Mouse (Mus musculus) neural tube, embryonic 13.5 days (tissue): Measurements from ENCODE around the gene Plekhg3. TPM values are rescaled to one million over a fixed set of nuclear protein-coding genes. Genes with fewer than 3 reads are reported as not detected.

Experiments used
- ATAC-seq: fragments of 200-750 bp; cut with Nextera tagmentation; 2 replicates; pipeline ENCODE4 v1.8.0; 2017; ENCODE audit warnings: low read depth, mild to moderate bottlenecking, moderate TSS enrichment, moderate library complexity
- H3K27ac ChIP-seq: fragments of 300-500 bp; sonication (generic); replicated peaks from 2 replicates; pipeline ENCODE4 v1.5.1; 2015; ENCODE audit warnings: moderate library complexity, mild to moderate bottlenecking, inconsistent platforms
- H3K27me3 ChIP-seq: fragments of 300-500 bp; sonication (generic); 2 replicates; pipeline ENCODE4 v1.6.1; 2015; ENCODE audit warnings: mild to moderate bottlenecking, inconsistent platforms
- H3K36me3 ChIP-seq: fragments of 300-500 bp; sonication (generic); 2 replicates; pipeline ENCODE4 v1.6.1; 2015; ENCODE audit warnings: mild to moderate bottlenecking, inconsistent platforms
- H3K4me1 ChIP-seq: fragments of 300-500 bp; sonication (generic); replicated peaks from 2 replicates; pipeline ENCODE4 v1.6.1; 2015; ENCODE audit warnings: inconsistent platforms
- H3K4me2 ChIP-seq: fragments of 300-500 bp; sonication (generic); 2 replicates; pipeline ENCODE4 v1.6.1; 2015; ENCODE audit warnings: inconsistent platforms, mild to moderate bottlenecking, moderate library complexity
- H3K4me3 ChIP-seq: fragments of 300-500 bp; sonication (generic); 2 replicates; pipeline ENCODE4 v1.5.1; 2015; ENCODE audit warnings: mild to moderate bottlenecking, inconsistent platforms
- H3K9ac ChIP-seq: fragments of 300-500 bp; sonication (generic); 2 replicates; pipeline ENCODE4 v1.6.1; 2015; ENCODE audit warnings: moderate library complexity, mild to moderate bottlenecking, inconsistent platforms
- H3K9me3 ChIP-seq: fragments of 300-500 bp; sonication (generic); 2 replicates; pipeline ENCODE4 v1.6.1; 2016; ENCODE audit warnings: inconsistent platforms
- WGBS: fragments of 180-500 bp; shearing (Covaris S2); methylation state at CpG from one replicate; pipeline ENCODE4 v1.1.7; 2015; 5-methylcytosine and 5-hydroxymethylcytosine counted together
- polyA plus RNA-seq: library from polyadenylated mRNA; unstranded; fragments of >200 nt; fragmentation: Nextera tagmentation; extraction: Ambion mirVana; gene quantifications from 2 replicates; pipeline ENCODE4 v1.2.1, GENCODE M21; 2015

Gene Plekhg3
- polyA plus RNA-seq, 1 experiment from 2014 or later: 1.7 TPM

DNA sequence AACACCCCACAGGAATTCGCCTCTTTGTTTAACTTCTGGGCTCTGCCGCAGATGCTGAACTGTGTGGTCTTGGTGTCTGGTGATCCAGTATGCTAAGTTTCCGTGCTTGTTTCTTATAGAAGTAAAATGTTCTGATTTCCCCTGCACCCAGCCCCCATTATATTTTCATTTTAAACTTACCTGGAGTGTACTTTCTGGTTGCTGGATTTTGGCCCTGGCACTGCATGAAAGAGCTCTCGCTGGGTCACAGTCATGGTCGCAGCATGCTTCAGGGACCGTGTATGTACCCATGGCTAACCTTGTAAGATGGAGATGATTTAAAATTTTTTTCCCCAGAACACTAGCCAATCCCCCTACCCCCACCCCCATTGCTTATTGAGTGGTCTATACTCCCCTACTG, 11.2 kb downstream of the Plekhg3 start:
- Histone ChIP-seq H3K27ac (no peak overlapping the region), H3K27me3 (peaks cover 18% of the 10 kb centered on the region), H3K4me2 (no peak overlapping the region), H3K9ac (no peak overlapping the region), H3K4me1 (peaks cover 13% of the 10 kb centered on the region), H3K4me3 (no peak overlapping the region), H3K9me3 (no peaks in the 10 kb centered on the region), H3K36me3 (no peaks in the 10 kb centered on the region)
- WGBS: 79% methylated on average over 6 of the region's 6 CpGs
- no peak for ATAC-seq

GRCm38 (mm10) chr12:76545786-76546370, 15.2 kb downstream of the Plekhg3 start:
- peak overlapping the region; percentile 50 for H3K4me2 ChIP-seq
- H3K9me3 ChIP-seq: no peaks in the 10 kb centered on the region
- no peak overlapping the region for H3K4me3 ChIP-seq
- H3K27me3 ChIP-seq: peaks cover 38% of the 10 kb centered on the region
- H3K36me3 ChIP-seq: no peaks in the 10 kb centered on the region
- no peak for ATAC-seq
- H3K9ac ChIP-seq: no peak overlapping the region
- no peak overlapping the region for H3K27ac ChIP-seq
- 47% methylated on average over 15 of the region's 15 CpGs for WGBS
- peaks cover 28% of the 10 kb centered on the region for H3K4me1 ChIP-seq

DNA sequence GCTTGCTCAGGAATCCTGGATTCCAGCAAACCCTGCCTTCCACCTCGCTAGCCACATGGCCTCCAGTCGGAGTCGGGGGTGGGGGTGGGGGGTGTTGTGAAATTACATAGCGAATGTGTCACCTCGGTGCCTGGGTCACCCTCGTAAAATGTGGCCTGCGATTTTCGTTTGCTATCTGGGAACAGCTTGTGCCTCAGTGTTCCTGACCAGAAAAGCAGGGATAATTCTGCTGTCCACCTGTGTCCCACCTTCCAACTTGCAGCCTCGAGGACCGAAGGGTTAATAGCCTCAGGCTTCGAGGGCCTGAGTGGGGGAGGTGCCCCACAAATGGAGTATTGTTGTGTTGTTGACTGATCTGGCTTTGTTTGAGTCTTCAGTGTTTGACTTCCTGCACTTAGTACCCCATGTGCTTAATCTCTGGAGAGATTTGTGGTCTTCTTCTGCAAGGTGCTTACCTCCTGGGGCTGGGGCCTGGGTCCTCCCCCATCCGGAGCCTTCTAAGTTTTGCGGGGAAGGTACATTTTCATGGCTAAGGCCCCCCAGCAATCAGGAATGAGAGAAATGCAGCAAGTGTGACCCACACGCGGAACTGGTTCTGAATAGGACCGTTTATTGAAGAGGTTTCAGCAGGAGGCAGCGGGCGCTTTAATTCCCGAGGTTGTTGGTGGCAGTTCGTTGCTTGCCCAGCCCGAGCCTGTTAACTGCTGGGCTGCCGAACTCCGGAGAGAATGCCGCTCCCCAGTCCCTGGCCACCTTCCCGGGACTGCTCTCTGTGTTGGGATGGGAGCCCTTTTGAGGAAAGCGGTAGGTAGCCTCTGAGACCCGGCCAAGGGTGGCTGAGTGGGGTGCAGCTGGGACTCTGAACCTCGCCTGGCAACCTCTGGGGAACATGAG, 15.9 kb downstream of the Plekhg3 start:
- Histone ChIP-seq H3K27ac (no peak overlapping the region), H3K9ac (peak overlapping the region; percentile 46; the same call in 1 of the 2 replicates), H3K4me1 (peaks cover 28% of the 10 kb centered on the region), H3K4me2 (peak overlapping the region; percentile 50), H3K27me3 (peaks cover 38% of the 10 kb centered on the region), H3K4me3 (peak overlapping the region; percentile 26), H3K9me3 (no peaks in the 10 kb centered on the region), H3K36me3 (no peaks in the 10 kb centered on the region)
- 6% methylated on average over 28 of the region's 28 CpGs for WGBS
- ATAC-seq: peak; percentile 38; the same call in 1 of the 2 replicates

DNA sequence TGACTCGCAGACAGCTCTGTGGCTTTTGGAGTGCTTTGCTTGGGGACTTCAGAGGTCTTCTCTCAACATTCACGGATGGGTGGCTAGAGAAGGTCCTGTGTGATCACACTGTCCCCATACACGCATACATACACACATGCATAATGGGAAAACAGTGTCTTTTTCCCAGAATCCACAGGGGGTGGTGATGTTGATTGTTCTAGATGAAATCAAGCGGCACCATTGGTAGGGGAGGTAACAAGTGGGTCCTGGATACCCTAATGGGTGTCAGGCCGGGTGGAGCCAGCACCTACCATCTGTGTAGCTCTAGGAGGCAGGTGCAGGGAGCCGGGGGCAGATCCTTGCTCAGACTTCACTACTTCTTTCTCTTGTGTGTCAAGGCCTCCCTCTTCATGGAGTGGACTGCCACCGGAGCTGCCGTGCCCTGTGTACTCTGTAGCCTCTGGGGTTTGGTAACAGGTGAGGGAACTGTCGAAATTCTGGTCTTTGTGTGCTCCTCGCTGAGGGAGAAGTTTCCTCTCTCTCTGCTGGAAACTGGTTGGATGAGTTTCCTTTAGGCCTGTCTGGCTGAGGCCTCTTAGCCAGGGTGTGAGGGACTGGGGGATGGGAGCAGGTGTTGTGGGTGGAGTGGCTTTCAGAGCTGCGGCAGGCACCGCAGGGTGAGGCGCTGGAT, 16.9 kb downstream of the Plekhg3 start:
- no peak overlapping the region for H3K27ac ChIP-seq
- WGBS: 23% methylated on average over 13 of the region's 13 CpGs
- H3K36me3 ChIP-seq: no peaks in the 10 kb centered on the region
- H3K4me2 ChIP-seq: peak overlapping the region; percentile 50
- peaks cover 38% of the 10 kb centered on the region for H3K27me3 ChIP-seq
- no peaks in the 10 kb centered on the region for H3K9me3 ChIP-seq
- peaks cover 36% of the 10 kb centered on the region for H3K4me1 ChIP-seq
- H3K9ac ChIP-seq: no peak overlapping the region
- ATAC-seq: peak; percentile 29; the same call in 1 of the 2 replicates
- peak overlapping the region; percentile 26; the same call in 1 of the 2 replicates for H3K4me3 ChIP-seq

GRCm38 (mm10) chr12:76548082-76548423, 17.4 kb downstream of the Plekhg3 start:
- ATAC-seq: no peak
- WGBS: 24% methylated on average over 7 of the region's 7 CpGs
- Histone ChIP-seq H3K27ac (no peak overlapping the region), H3K36me3 (no peaks in the 10 kb centered on the region), H3K27me3 (peaks cover 38% of the 10 kb centered on the region), H3K4me3 (no peak overlapping the region), H3K9ac (no peak overlapping the region), H3K4me1 (peaks cover 36% of the 10 kb centered on the region), H3K9me3 (no peaks in the 10 kb centered on the region), H3K4me2 (peak overlapping the region; percentile 50)

DNA sequence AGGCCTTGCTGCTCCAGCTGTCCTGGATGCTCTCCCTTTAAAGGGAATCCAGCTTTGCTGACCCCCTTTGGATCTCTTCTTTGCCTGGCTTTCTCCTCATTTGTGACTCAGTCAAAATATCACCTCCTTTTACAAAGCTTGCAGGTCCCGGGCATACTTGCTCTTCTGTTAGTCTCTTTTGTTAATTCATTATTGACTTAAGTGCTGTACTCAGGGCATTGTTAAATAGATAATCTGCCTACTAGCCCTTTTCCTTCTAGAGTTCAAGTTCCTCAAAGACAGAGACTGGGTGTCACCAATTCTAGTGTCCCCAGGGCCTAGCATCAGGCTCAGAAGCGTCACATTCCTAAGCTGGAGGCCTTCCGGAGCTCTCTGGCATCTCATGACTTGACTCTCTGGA, 18.5 kb downstream of the Plekhg3 start:
- Histone ChIP-seq H3K4me3 (no peak overlapping the region), H3K4me2 (no peak overlapping the region), H3K27ac (no peak overlapping the region), H3K36me3 (no peaks in the 10 kb centered on the region), H3K4me1 (peaks cover 36% of the 10 kb centered on the region), H3K9me3 (no peaks in the 10 kb centered on the region), H3K9ac (no peak overlapping the region), H3K27me3 (peaks cover 38% of the 10 kb centered on the region)
- WGBS: 80% methylated on average over 3 of the region's 3 CpGs
- ATAC-seq: no peak

DNA sequence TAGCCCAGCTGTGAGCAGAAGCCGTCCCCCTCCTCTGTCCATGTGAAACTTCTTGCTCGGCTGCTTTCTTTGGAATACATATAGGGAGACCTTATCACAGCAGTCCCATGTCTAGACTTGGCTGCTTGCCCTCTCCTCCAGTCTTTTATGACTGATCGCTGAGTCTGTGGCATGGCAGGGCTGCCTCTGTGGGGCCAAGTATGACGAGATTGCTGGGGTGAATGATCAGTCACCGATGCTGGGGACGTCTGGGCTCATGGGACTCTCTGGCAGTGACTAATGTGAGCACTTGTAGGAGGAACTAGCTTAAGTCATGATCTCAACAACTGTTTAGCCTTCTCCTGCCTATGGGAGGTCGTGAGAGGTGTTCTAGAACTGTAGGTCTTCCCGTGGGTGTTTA, 21.6 kb downstream of the Plekhg3 start:
- Histone ChIP-seq H3K27ac (no peak overlapping the region), H3K4me2 (no peak overlapping the region), H3K4me1 (peaks cover 35% of the 10 kb centered on the region), H3K9me3 (no peaks in the 10 kb centered on the region), H3K27me3 (peaks cover 17% of the 10 kb centered on the region), H3K9ac (no peak overlapping the region), H3K4me3 (no peak overlapping the region), H3K36me3 (no peaks in the 10 kb centered on the region)
- WGBS: 66% methylated on average over 8 of the region's 8 CpGs
- ATAC-seq: no peak

DNA sequence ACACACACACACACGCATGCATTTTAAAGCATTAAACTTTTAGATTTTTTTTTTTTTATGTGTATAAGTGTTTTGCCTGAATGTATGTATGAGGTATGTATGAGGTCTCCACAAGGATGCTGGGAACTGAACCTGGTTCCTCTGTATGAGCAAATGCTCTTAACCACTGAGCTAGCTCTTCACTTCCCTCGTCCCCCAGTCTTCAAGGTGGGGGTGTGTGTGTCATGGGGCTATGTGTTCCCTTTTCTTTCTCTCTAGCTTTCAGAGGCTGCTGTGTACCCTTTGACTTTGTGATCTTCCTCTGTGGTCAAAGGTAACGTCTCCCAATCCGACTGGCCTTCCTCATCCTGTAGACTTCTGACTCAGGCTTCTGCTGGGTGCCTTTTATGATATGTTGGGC, 22.3 kb downstream of the Plekhg3 start:
- Histone ChIP-seq H3K4me2 (no peak overlapping the region), H3K4me1 (peaks cover 28% of the 10 kb centered on the region), H3K9me3 (no peaks in the 10 kb centered on the region), H3K27ac (no peak overlapping the region), H3K9ac (no peak overlapping the region), H3K4me3 (no peak overlapping the region), H3K27me3 (peaks cover 10% of the 10 kb centered on the region), H3K36me3 (no peaks in the 10 kb centered on the region)
- no peak for ATAC-seq
- WGBS: 84% methylated on average over 4 of the region's 4 CpGs

DNA sequence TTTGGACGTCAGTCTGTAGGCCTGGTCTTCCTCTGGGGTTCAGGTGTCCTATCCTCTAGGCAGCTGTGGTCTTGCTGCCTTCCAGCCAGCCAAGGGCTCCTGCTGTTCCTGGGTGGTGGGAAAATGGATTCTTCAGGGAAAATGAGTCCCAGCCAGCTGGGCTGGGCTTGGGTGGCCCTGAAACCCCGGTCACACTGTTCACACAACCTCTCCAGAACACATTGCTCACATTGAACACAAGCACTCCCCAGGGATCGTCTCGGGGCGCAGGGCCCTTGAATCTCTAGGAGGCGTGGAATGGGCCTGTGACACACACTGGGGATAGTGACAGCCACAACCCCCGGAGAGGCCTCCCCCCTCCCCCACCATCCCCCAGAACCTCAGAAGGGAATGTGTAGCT, 23.2 kb downstream of the Plekhg3 start:
- 75% methylated on average over 7 of the region's 7 CpGs for WGBS
- Histone ChIP-seq H3K36me3 (no peaks in the 10 kb centered on the region), H3K27ac (no peak overlapping the region), H3K27me3 (peaks cover 2% of the 10 kb centered on the region; the same call in 1 of the 2 replicates), H3K4me1 (peaks cover 24% of the 10 kb centered on the region), H3K9me3 (no peaks in the 10 kb centered on the region), H3K4me3 (no peak overlapping the region), H3K9ac (no peak overlapping the region), H3K4me2 (no peak overlapping the region)
- no peak for ATAC-seq

- WGBS: 90% methylated on average over 3 of the region's 3 CpGs
- H3K4me3 ChIP-seq: no peak overlapping the region
- ATAC-seq: no peak
- H3K27ac ChIP-seq: no peak overlapping the region
- no peaks in the 10 kb centered on the region for H3K36me3 ChIP-seq
- no peaks in the 10 kb centered on the region for H3K27me3 ChIP-seq
- H3K4me1 ChIP-seq: peaks cover 24% of the 10 kb centered on the region
- H3K9ac ChIP-seq: no peak overlapping the region
- H3K9me3 ChIP-seq: no peaks in the 10 kb centered on the region
- H3K4me2 ChIP-seq: no peak overlapping the region
These were observed 23.7 kb downstream of the Plekhg3 start for GRCm38 (mm10) chr12:76554392-76554791.

- H3K36me3 ChIP-seq: no peaks in the 10 kb centered on the region
- WGBS: 93% methylated on average over 3 of the region's 3 CpGs
- no peak overlapping the region for H3K4me3 ChIP-seq
- no peak overlapping the region for H3K27ac ChIP-seq
- no peaks in the 10 kb centered on the region for H3K9me3 ChIP-seq
- H3K4me1 ChIP-seq: peaks cover 24% of the 10 kb centered on the region
- no peaks in the 10 kb centered on the region for H3K27me3 ChIP-seq
- no peak overlapping the region for H3K9ac ChIP-seq
- no peak overlapping the region for H3K4me2 ChIP-seq
- ATAC-seq: no peak
These were observed 24.2 kb downstream of the Plekhg3 start for GRCm38 (mm10) chr12:76554871-76555386.

GRCm38 (mm10) chr12:76556187-76556586, 25.5 kb downstream of the Plekhg3 start:
- H3K4me1 ChIP-seq: peaks cover 24% of the 10 kb centered on the region
- no peaks in the 10 kb centered on the region for H3K9me3 ChIP-seq
- no peak overlapping the region for H3K9ac ChIP-seq
- no peaks in the 10 kb centered on the region for H3K36me3 ChIP-seq
- WGBS: 55% methylated on average over 7 of the region's 7 CpGs
- no peak overlapping the region for H3K4me2 ChIP-seq
- H3K27ac ChIP-seq: no peak overlapping the region
- H3K27me3 ChIP-seq: no peaks in the 10 kb centered on the region
- no peak for ATAC-seq
- H3K4me3 ChIP-seq: no peak overlapping the region
